Mouse (Mus musculus) G1E-ER4 (cell line): Measurements from ENCODE around the gene Tmem266. TPM values are rescaled to one million over a fixed set of nuclear protein-coding genes. Genes with fewer than 3 reads are reported as not detected.

Source experiments
- GATA1 ChIP-seq: IDR thresholded peaks from one replicate; pipeline ENCODE4 v1.8.0; 2012; ENCODE audit warnings: low read length, inconsistent platforms
- polyA plus RNA-seq: library from polyadenylated mRNA; stranded (reverse); fragments of >175 nt; gene quantifications from 2 replicates; pipeline ENCODE4 v1.2.3, GENCODE M21; 2012

Tmem266 gene
- polyA plus RNA-seq, 1 experiment = not detected

- no peak for TF ChIP-seq GATA1
Observed at GRCm38 (mm10) chr9:55325061-55325460, 1.7 kb upstream of the Tmem266 start.

- no peak for TF ChIP-seq GATA1
Observed at GRCm38 (mm10) chr9:55325564-55326514, 874 bp upstream of the Tmem266 start.

- no peak for TF ChIP-seq GATA1
Observed at GRCm38 (mm10) chr9:55327234-55327615, 512 bp downstream of the Tmem266 start.

- TF ChIP-seq GATA1 = no peak
Observed at GRCm38 (mm10) chr9:55328151-55328918, 1.6 kb downstream of the Tmem266 start.

- TF ChIP-seq GATA1 = no peak
Observed at GRCm38 (mm10) chr9:55329401-55329800, 2.7 kb downstream of the Tmem266 start.

- no peak for TF ChIP-seq GATA1
Observed at GRCm38 (mm10) chr9:55332476-55332875, 5.8 kb downstream of the Tmem266 start.

GRCm38 (mm10) chr9:55332949-55333348, 6.2 kb downstream of the Tmem266 start:
- TF ChIP-seq GATA1 = no peak

GRCm38 (mm10) chr9:55344165-55344564, 17.5 kb downstream of the Tmem266 start:
- TF ChIP-seq GATA1 = no peak

DNA sequence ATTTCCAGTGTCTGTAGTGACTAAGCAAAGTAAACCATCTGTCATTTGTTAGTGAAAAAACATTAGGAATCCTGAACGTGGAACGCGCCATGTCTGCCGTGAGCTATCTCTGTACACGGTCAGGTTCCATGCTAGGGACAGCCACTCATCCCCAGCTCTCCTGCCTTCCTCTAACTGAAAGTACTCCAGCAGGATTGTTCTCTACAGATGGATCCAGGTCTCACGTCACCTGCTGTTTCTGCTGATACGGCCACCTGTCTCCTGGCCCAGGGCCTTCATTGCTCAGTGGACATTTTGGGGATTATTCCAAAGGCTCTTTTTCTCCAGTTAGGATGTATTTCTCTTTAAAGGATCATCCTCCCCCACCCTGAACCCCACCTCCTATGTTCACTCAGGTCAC, 18.6 kb downstream of the Tmem266 start:
- TF ChIP-seq GATA1 = no peak

DNA sequence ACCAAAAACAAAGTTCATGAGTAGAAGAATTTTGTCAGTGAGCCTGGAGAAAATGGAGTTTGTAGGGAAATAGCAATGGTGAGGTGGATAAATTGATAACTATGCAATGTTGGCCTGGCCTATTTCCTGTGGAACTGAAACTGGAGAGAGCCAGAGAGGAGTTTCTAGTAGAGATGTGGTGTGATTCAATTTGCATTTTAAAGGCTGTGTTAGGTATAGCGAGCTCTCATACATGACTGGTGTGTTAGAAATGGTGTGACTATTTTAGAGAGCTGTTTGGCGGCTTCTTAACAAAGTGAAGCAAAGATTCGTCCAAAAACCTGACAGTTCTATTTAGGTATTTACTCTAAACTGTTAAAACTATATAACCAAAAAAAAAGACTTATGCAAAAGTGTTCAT, 22.0 kb downstream of the Tmem266 start:
- TF ChIP-seq GATA1 = no peak

- no peak for TF ChIP-seq GATA1
Observed at GRCm38 (mm10) chr9:55354686-55355085, 28.0 kb downstream of the Tmem266 start.

DNA sequence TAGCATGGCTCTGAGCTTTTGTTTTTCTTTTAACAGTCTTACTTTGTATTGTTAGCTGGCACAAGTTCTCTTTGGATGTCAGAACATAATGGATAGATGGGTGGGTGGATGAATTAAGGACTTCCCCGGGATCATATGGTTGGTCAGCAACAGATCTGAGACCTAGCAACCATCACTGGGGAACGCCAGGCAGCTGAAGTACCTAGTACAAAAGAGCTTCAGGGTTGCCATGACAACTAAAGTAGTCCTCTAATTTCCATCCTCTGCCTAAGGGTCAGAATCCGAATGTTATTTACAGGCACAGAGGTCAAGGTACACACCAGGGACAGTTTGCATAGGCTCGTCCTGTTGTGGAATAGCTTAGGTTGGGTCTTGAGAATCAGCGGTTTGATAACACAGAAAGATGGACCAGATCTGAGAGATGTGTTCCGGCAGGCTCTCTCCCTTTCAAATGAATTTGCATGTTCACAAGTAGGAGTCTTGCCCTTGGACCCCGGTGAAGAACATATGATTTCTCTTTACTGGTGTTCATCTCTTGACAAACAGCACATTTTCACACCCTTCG, 28.6 kb downstream of the Tmem266 start:
- TF ChIP-seq GATA1 = no peak

GRCm38 (mm10) chr9:55357164-55357563, 30.5 kb downstream of the Tmem266 start:
- no peak for TF ChIP-seq GATA1

GRCm38 (mm10) chr9:55360372-55360771, 33.7 kb downstream of the Tmem266 start:
- no peak for TF ChIP-seq GATA1

GRCm38 (mm10) chr9:55360861-55361260, 34.1 kb downstream of the Tmem266 start:
- no peak for TF ChIP-seq GATA1

- TF ChIP-seq GATA1 = no peak
Observed at GRCm38 (mm10) chr9:55361969-55362368, 35.3 kb downstream of the Tmem266 start.

GRCm38 (mm10) chr9:55363707-55364106, 37.0 kb downstream of the Tmem266 start:
- TF ChIP-seq GATA1 = no peak
